Mouse (Mus musculus) gastrocnemius, postnatal 10 days (tissue): ENCODE data around the gene Il23a. TPM values are rescaled to one million over a fixed set of nuclear protein-coding genes. Genes with fewer than 3 reads are reported as not detected.
A peak's percentile ranks its signal among the peaks of the same experiment; 100 is the strongest.
"Not testable (repeated sequence)": the region's sequence is repeated elsewhere in the genome, so short reads cannot be mapped to it uniquely, and the experiment has no call there.

ENCODE experiments used
- DNase-seq: peaks from one replicate; pipeline ENCODE4 v3.0.0; 2021; ENCODE audit warnings: mixed read lengths
- long read RNA-seq, 2 experiments: library from polyadenylated mRNA; stranded (forward); transcript quantifications; one replicate each; pipeline ENCODE4 v2.0.0; 2021
- total RNA-seq, 2 experiments: library from RNA; stranded (reverse); gene quantifications; 2 replicates each; pipeline ENCODE4 v1.2.3; 2021

Gene Il23a
- not detected for total RNA-seq
- long read RNA-seq, experiment 1: 0 reads
- long read RNA-seq, experiment 2: 0 reads

GRCm38 (mm10) chr10:128298702-128299171, at the start of gene Il23a:
TSS of gene Il23a (minus strand) at chr10:128298752.
- no peak for DNase-seq

- DNase-seq: no peak
Measured at GRCm38 (mm10) chr10:128347541-128347940, 49.0 kb upstream of the Il23a start.

- DNase-seq: peak; percentile 60
Measured at GRCm38 (mm10) chr10:128344568-128345275, 46.2 kb upstream of the Il23a start.

- no peak for DNase-seq
Measured at GRCm38 (mm10) chr10:128343436-128343835, 44.9 kb upstream of the Il23a start.

GRCm38 (mm10) chr10:128340257-128340656, 41.7 kb upstream of the Il23a start:
- no peak for DNase-seq

GRCm38 (mm10) chr10:128338948-128339347, 40.4 kb upstream of the Il23a start:
- DNase-seq: no peak

- DNase-seq: no peak
Measured at GRCm38 (mm10) chr10:128338415-128338814, 39.9 kb upstream of the Il23a start.

GRCm38 (mm10) chr10:128337306-128338181, 39.0 kb upstream of the Il23a start, which contains the start of gene Cs:
TSS of gene Cs (plus strand) at chr10:128337734.
- peak; percentile 97 for DNase-seq

- no peak for DNase-seq
Measured at GRCm38 (mm10) chr10:128336597-128336996, 38.0 kb upstream of the Il23a start.

GRCm38 (mm10) chr10:128336195-128336594, 37.6 kb upstream of the Il23a start:
- no peak for DNase-seq

GRCm38 (mm10) chr10:128335582-128335981, 37.0 kb upstream of the Il23a start:
- DNase-seq: peak; percentile 80

GRCm38 (mm10) chr10:128332358-128333249, 34.1 kb upstream of the Il23a start:
- not testable (repeated sequence) for DNase-seq

- DNase-seq: no peak
Measured at GRCm38 (mm10) chr10:128327610-128328009, 29.1 kb upstream of the Il23a start.

GRCm38 (mm10) chr10:128326825-128327224, 28.3 kb upstream of the Il23a start:
- DNase-seq: no peak

GRCm38 (mm10) chr10:128323516-128323915, 25.0 kb upstream of the Il23a start:
- no peak for DNase-seq

GRCm38 (mm10) chr10:128322141-128323108, 23.9 kb upstream of the Il23a start, which contains the start of gene Cnpy2:
TSS of gene Cnpy2 (plus strand) at chr10:128322459.
- peak; percentile 79 for DNase-seq

GRCm38 (mm10) chr10:128321641-128322040, 23.1 kb upstream of the Il23a start:
- DNase-seq: no peak

- no peak for DNase-seq
Measured at GRCm38 (mm10) chr10:128315578-128315977, 17.0 kb upstream of the Il23a start.

GRCm38 (mm10) chr10:128310902-128311301, 12.3 kb upstream of the Il23a start:
- DNase-seq: no peak

GRCm38 (mm10) chr10:128310177-128310576, 11.6 kb upstream of the Il23a start:
- DNase-seq: peak; percentile 31

GRCm38 (mm10) chr10:128309654-128310053, 11.1 kb upstream of the Il23a start:
- DNase-seq: no peak
